Mouse (Mus musculus): Measurements from ENCODE around the gene Gjb3. TPM values are rescaled to one million over a fixed set of nuclear protein-coding genes. Genes with fewer than 3 reads are reported as not detected.

Gene Gjb3
- polyA plus RNA-seq, 1 experiment from 2014 or later, result 2.9 TPM

DNA sequence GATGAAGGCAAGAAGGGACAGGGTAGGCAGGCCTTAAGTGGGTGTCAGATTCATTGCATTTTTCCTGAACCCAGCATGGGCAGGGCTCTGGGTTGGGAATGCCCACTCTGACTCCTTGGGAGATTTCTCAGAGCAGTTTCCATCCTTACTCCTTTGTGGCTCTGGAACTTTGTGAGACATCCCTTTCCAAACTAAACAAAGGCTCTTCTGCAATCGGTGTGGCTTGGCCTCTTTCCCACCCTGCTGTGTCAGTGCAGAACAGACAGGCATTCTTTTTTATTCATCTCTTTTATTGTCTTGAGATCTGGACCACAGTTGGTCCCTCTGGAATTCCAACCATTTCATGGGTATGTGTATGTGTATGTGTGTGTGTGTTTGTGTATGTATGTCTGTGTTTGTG lies 21.9 kb upstream of the Gjb3 start:
- ATAC-seq (replicated peaks; ENCODE audit: low FRiP score, low TSS enrichment, low read depth) (no peak), DNase-seq (ENCODE audit: low spot score) (no peak)
- WGBS, result 28% methylated on average over 1 of the region's 1 CpGs
- Histone ChIP-seq H3K4me1 (replicated peaks; ENCODE audit: control insufficient read depth, insufficient read depth, low read length) (peaks cover 8% of the 10 kb centered on the region), H3K9me3 (ENCODE audit: control insufficient read depth, low read length) (no peaks in the 10 kb centered on the region), H3K4me2 (ENCODE audit: low read length) (no peak overlapping the region), H3K4me3 (ENCODE audit: low read depth, low read length) (no peak overlapping the region), H3K9ac (ENCODE audit: low read length) (no peak overlapping the region), H3K36me3 (ENCODE audit: control insufficient read depth, insufficient read depth, low read length) (no peaks in the 10 kb centered on the region), H3K27me3 (replicated peaks; ENCODE audit: control insufficient read depth, insufficient read depth, low read length) (no peaks in the 10 kb centered on the region), H3K27ac (ENCODE audit: low read depth) (no peak overlapping the region)

DNA sequence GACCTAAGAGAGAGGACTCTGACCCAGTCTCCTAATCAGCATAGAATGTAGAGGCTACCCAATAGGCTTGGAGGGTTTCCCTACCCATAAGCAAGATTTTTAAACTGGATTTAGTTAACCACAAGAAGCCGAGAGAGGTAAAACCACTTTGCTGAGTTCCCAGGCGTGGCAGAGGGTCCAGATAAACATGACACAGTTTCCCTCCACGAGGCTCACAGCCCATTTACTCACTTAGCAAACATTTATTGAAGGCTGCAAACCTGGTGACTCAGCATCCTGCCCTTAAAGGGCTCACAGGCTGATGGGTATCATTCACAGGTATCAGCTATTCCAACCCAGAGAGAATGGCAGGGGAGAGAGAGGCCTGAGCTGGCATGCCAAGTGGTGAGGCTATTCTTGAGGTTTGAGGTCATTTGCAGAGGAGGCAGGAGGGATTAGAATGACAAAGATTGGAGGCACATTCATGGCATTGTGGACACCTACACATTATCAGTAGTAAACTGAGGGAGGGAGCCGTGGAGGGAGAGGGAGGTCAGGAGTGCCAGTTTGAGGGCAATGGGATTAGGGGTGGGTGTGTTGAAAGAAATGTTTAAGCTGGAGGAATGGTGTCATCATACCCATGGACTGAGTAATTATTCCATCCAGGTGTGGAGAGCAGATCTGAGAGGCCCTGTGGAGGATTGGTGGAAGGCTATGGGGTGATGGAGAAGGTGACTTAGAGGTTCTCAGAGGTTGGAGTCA lies 19.1 kb upstream of the Gjb3 start:
- peaks cover 6% of the 10 kb centered on the region for H3K4me1 ChIP-seq (replicated peaks; ENCODE audit: control insufficient read depth, insufficient read depth, low read length)
- no peak for DNase-seq (ENCODE audit: low spot score)
- no peaks in the 10 kb centered on the region for H3K27me3 ChIP-seq (replicated peaks; ENCODE audit: control insufficient read depth, insufficient read depth, low read length)
- no peaks in the 10 kb centered on the region for H3K9me3 ChIP-seq (ENCODE audit: control insufficient read depth, low read length)
- ATAC-seq (replicated peaks; ENCODE audit: low FRiP score, low TSS enrichment, low read depth), result no peak
- no peaks in the 10 kb centered on the region for H3K36me3 ChIP-seq (ENCODE audit: control insufficient read depth, insufficient read depth, low read length)
- H3K27ac ChIP-seq (ENCODE audit: low read depth), result no peak overlapping the region
- H3K4me3 ChIP-seq (ENCODE audit: low read depth, low read length), result no peak overlapping the region
- no peak overlapping the region for H3K9ac ChIP-seq (ENCODE audit: low read length)
- H3K4me2 ChIP-seq (ENCODE audit: low read length), result no peak overlapping the region
- WGBS, result 57% methylated on average over 4 of the region's 4 CpGs

DNA sequence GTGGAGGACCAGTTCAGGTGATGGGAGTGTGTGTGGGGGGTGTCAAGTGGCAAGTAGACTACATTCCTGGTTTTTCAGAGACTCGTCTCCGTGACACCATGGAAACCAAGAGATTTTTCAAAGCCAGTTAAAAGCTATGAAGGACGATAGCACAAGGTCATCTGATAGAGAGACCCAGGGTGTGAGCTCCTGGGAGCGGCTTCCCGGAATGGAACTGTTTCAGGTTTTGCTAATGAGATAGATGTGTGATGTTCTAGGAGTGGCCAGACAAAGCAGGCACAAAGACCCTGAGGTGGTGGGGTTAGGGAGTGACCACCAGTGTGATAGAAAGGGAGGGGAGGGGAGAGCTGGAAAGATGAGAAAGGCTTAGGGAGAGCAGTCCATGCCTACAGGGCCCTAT lies 14.4 kb upstream of the Gjb3 start:
- Histone ChIP-seq H3K9ac (ENCODE audit: low read length) (no peak overlapping the region), H3K4me2 (ENCODE audit: low read length) (no peak overlapping the region), H3K36me3 (ENCODE audit: control insufficient read depth, insufficient read depth, low read length) (no peaks in the 10 kb centered on the region), H3K9me3 (ENCODE audit: control insufficient read depth, low read length) (no peaks in the 10 kb centered on the region), H3K4me1 (replicated peaks; ENCODE audit: control insufficient read depth, insufficient read depth, low read length) (no peaks in the 10 kb centered on the region), H3K27me3 (replicated peaks; ENCODE audit: control insufficient read depth, insufficient read depth, low read length) (no peaks in the 10 kb centered on the region), H3K27ac (ENCODE audit: low read depth) (no peak overlapping the region), H3K4me3 (ENCODE audit: low read depth, low read length) (no peak overlapping the region)
- 82% methylated on average over 5 of the region's 5 CpGs for WGBS
- no peak for DNase-seq (ENCODE audit: low spot score)
- no peak for ATAC-seq (replicated peaks; ENCODE audit: low FRiP score, low TSS enrichment, low read depth)

DNA sequence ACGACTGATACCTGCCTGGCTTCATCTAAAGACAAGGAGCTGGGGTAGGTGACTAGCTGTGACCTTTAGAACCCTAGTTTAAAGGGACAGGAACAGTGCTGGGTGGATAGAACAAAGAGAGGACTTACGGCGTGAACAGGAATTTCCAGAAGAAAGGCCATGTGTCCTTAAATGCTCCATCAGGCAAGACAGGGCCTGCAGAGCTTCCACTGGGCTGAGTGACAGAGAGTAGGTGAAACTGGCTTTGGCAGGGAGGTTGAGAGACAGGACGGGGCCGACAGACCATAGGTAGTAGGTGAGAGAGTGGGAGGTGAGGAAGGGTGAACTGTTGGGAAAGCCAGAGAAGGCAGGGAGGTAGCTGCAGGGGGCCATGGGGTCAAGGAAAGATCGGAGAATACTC lies 10.7 kb upstream of the Gjb3 start:
- Histone ChIP-seq H3K27me3 (replicated peaks; ENCODE audit: control insufficient read depth, insufficient read depth, low read length) (no peaks in the 10 kb centered on the region), H3K9ac (ENCODE audit: low read length) (no peak overlapping the region), H3K4me3 (ENCODE audit: low read depth, low read length) (no peak overlapping the region), H3K27ac (ENCODE audit: low read depth) (no peak overlapping the region), H3K4me2 (ENCODE audit: low read length) (no peak overlapping the region), H3K9me3 (ENCODE audit: control insufficient read depth, low read length) (no peaks in the 10 kb centered on the region), H3K36me3 (ENCODE audit: control insufficient read depth, insufficient read depth, low read length) (no peaks in the 10 kb centered on the region), H3K4me1 (replicated peaks; ENCODE audit: control insufficient read depth, insufficient read depth, low read length) (no peaks in the 10 kb centered on the region)
- DNase-seq (ENCODE audit: low spot score) (no peak), ATAC-seq (replicated peaks; ENCODE audit: low FRiP score, low TSS enrichment, low read depth) (no peak)
- WGBS, result 42% methylated on average over 6 of the region's 6 CpGs

DNA sequence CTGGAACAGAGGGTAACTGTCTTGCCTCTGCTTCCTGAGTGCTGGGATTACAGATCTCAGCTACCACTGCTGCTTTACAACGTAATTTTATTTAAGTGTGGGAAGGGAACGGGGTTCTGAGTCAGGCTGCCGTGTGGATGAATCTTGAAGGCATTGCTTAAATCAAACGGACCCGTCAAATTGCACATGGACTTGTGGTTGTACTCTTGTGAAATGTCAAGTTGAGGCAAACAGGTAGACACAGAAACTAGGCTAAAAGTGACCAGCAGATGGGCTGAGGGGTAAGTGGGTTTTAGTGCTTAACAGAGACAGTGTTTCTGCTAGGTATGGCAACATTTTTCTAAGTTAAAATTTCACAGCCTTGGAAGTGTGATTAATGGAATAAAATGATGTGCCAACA lies 7.0 kb upstream of the Gjb3 start:
- no peak for ATAC-seq (replicated peaks; ENCODE audit: low FRiP score, low TSS enrichment, low read depth)
- DNase-seq (ENCODE audit: low spot score), result no peak
- no peak overlapping the region for H3K27ac ChIP-seq (ENCODE audit: low read depth)
- no peaks in the 10 kb centered on the region for H3K36me3 ChIP-seq (ENCODE audit: control insufficient read depth, insufficient read depth, low read length)
- H3K4me1 ChIP-seq (replicated peaks; ENCODE audit: control insufficient read depth, insufficient read depth, low read length), result no peaks in the 10 kb centered on the region
- no peak overlapping the region for H3K9ac ChIP-seq (ENCODE audit: low read length)
- no peak overlapping the region for H3K4me2 ChIP-seq (ENCODE audit: low read length)
- 75% methylated on average over 5 of the region's 5 CpGs for WGBS
- 0 out of 2 replicates have a peak, but pooled peaks cover 7% of the 10 kb centered on the region for H3K27me3 ChIP-seq (replicated peaks; ENCODE audit: control insufficient read depth, insufficient read depth, low read length)
- no peaks in the 10 kb centered on the region for H3K9me3 ChIP-seq (ENCODE audit: control insufficient read depth, low read length)
- no peak overlapping the region for H3K4me3 ChIP-seq (ENCODE audit: low read depth, low read length)

DNA sequence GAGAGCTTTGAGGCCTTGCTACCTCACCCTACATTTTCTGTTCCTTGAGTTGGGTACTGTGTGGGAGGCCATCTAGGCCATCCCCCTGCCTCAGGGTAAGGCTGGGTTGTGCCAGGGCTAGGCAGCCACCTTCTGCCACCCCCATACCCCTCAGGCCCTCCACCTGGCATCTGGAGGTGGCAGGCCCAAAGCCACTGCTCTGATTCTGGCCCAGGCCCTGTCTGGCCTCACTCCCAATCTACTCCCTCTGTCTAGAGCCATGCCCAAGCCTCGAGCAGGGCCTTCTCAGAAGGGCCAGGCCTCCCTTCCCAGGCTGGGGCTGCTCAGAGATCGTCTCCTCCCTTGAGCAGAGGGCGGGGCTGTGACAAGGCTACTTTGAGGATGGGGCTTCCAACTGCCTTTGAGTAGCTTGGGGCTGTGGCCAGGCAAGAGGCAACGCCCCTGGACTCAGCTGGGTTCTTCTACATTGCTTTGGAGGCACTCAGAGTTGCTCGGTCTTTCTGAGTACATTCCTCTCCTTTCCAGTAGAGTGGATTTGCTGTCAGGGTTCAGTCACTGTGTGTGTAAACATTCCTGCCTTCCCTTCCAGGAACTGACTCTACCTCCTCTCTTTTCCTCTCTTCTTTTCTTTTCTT lies 4.3 kb upstream of the Gjb3 start:
- Histone ChIP-seq H3K9ac (ENCODE audit: low read length) (no peak overlapping the region), H3K36me3 (ENCODE audit: control insufficient read depth, insufficient read depth, low read length) (no peaks in the 10 kb centered on the region), H3K4me1 (replicated peaks; ENCODE audit: control insufficient read depth, insufficient read depth, low read length) (0 out of 2 replicates have a peak, but pooled peaks cover 9% of the 10 kb centered on the region), H3K27me3 (replicated peaks; ENCODE audit: control insufficient read depth, insufficient read depth, low read length) (peaks cover 31% of the 10 kb centered on the region), H3K9me3 (ENCODE audit: control insufficient read depth, low read length) (no peaks in the 10 kb centered on the region), H3K4me3 (ENCODE audit: low read depth, low read length) (no peak overlapping the region), H3K27ac (ENCODE audit: low read depth) (no peak overlapping the region), H3K4me2 (ENCODE audit: low read length) (no peak overlapping the region)
- ATAC-seq (replicated peaks; ENCODE audit: low FRiP score, low TSS enrichment, low read depth) (no peak; the same call in 1 of the 2 replicates), DNase-seq (ENCODE audit: low spot score) (no peak)
- 22% methylated on average over 5 of the region's 5 CpGs for WGBS

DNA sequence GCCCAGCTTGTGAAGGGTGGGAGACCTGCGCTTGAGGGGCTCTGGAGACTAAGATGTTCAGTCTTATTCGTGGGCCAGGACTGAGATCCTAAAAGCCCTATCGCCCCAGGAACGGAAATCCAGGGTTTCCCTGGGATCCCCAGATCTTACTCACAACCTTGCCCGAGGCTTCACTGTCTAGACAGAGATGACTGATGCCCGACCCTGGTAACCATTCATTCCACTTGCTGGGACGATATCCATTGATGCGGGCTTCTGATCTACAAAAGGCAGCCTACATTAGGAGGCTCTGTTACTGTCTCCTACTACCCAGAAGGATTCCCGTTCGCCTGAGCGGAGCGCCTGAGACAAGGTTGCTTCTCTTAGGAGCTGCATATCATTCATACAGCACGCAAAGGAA lies 527 bp upstream of the Gjb3 start:
- Histone ChIP-seq H3K27me3 (replicated peaks; ENCODE audit: control insufficient read depth, insufficient read depth, low read length) (peaks cover 59% of the 10 kb centered on the region), H3K4me2 (ENCODE audit: low read length) (no peak overlapping the region), H3K27ac (ENCODE audit: low read depth) (no peak overlapping the region), H3K4me3 (ENCODE audit: low read depth, low read length) (no peak overlapping the region), H3K36me3 (ENCODE audit: control insufficient read depth, insufficient read depth, low read length) (no peaks in the 10 kb centered on the region), H3K9ac (ENCODE audit: low read length) (no peak overlapping the region), H3K4me1 (replicated peaks; ENCODE audit: control insufficient read depth, insufficient read depth, low read length) (0 out of 2 replicates have a peak, but pooled peaks cover 9% of the 10 kb centered on the region), H3K9me3 (ENCODE audit: control insufficient read depth, low read length) (no peaks in the 10 kb centered on the region)
- WGBS, result 24% methylated on average over 13 of the region's 13 CpGs
- DNase-seq (ENCODE audit: low spot score), result no peak
- no peak for ATAC-seq (replicated peaks; ENCODE audit: low FRiP score, low TSS enrichment, low read depth)

DNA sequence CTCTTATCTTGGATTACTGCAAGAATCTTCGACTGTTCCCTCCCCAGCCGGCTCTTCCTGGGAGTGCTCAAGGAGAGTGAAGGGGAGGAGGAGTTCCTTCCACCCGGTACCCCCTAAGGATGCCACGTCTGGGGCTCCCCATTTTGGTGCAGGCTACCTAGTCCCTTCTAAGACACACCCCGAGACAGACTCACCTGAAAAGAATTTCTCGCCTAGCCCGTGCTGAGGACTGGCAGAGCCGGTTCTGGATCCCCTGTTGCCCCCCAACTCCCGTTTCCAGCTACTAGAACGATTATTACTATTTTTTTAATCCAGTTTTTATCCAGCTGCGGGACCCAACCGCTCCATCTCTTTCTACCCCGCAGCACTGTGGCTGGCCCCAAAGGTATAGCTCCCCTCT lies 893 bp downstream of the Gjb3 start:
- DNase-seq (ENCODE audit: low spot score), result peak; percentile 51
- no peaks in the 10 kb centered on the region for H3K9me3 ChIP-seq (ENCODE audit: control insufficient read depth, low read length)
- no peak for ATAC-seq (replicated peaks; ENCODE audit: low FRiP score, low TSS enrichment, low read depth)
- WGBS, result 1% methylated on average over 13 of the region's 13 CpGs
- no peaks in the 10 kb centered on the region for H3K36me3 ChIP-seq (ENCODE audit: control insufficient read depth, insufficient read depth, low read length)
- 0 out of 2 replicates have a peak, but pooled peaks cover 9% of the 10 kb centered on the region for H3K4me1 ChIP-seq (replicated peaks; ENCODE audit: control insufficient read depth, insufficient read depth, low read length)
- peak overlapping the region; percentile 36 for H3K4me2 ChIP-seq (ENCODE audit: low read length)
- peak overlapping the region; percentile 20; the same call in 1 of the 2 replicates for H3K4me3 ChIP-seq (ENCODE audit: low read depth, low read length)
- no peak overlapping the region for H3K9ac ChIP-seq (ENCODE audit: low read length)
- H3K27me3 ChIP-seq (replicated peaks; ENCODE audit: control insufficient read depth, insufficient read depth, low read length), result peaks cover 59% of the 10 kb centered on the region
- H3K27ac ChIP-seq (ENCODE audit: low read depth), result no peak overlapping the region

DNA sequence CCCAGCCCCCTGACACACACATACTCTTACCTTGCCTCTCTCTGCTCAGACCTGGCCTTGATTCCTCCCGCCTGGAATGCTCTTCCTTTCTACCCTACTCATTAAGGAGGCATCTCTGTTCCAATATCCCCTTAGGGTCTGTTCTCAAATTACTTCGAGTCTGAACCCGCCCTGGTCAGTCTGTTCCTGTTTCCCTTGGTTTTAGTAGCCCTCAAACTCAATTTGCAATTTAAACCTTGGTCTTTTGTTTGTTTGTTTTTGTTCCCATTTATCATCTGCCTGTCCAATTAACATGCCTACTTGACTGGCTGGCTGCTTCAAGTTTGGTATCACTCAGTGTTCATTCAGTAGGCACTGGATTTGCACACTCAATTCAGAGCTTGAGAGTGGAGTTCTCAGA lies 1.6 kb downstream of the Gjb3 start:
- Histone ChIP-seq H3K4me1 (replicated peaks; ENCODE audit: control insufficient read depth, insufficient read depth, low read length) (0 out of 2 replicates have a peak, but pooled peaks cover 9% of the 10 kb centered on the region), H3K4me2 (ENCODE audit: low read length) (no peak overlapping the region), H3K27ac (ENCODE audit: low read depth) (no peak overlapping the region), H3K9ac (ENCODE audit: low read length) (no peak overlapping the region), H3K36me3 (ENCODE audit: control insufficient read depth, insufficient read depth, low read length) (no peaks in the 10 kb centered on the region), H3K27me3 (replicated peaks; ENCODE audit: control insufficient read depth, insufficient read depth, low read length) (peaks cover 59% of the 10 kb centered on the region), H3K9me3 (ENCODE audit: control insufficient read depth, low read length) (no peaks in the 10 kb centered on the region), H3K4me3 (ENCODE audit: low read depth, low read length) (no peak overlapping the region)
- ATAC-seq (replicated peaks; ENCODE audit: low FRiP score, low TSS enrichment, low read depth), result no peak
- no peak for DNase-seq (ENCODE audit: low spot score)
- WGBS, result 8% methylated on average over 3 of the region's 3 CpGs

Measured in intestine, embryonic 14.5 days (tissue).